Mouse (Mus musculus): ENCODE data around the gene Rbm20. TPM values are rescaled to one million over a fixed set of nuclear protein-coding genes. Genes with fewer than 3 reads are reported as not detected.

Rbm20 gene
- polyA plus RNA-seq, 1 experiment from 2014 or later: 5.8 TPM

DNA sequence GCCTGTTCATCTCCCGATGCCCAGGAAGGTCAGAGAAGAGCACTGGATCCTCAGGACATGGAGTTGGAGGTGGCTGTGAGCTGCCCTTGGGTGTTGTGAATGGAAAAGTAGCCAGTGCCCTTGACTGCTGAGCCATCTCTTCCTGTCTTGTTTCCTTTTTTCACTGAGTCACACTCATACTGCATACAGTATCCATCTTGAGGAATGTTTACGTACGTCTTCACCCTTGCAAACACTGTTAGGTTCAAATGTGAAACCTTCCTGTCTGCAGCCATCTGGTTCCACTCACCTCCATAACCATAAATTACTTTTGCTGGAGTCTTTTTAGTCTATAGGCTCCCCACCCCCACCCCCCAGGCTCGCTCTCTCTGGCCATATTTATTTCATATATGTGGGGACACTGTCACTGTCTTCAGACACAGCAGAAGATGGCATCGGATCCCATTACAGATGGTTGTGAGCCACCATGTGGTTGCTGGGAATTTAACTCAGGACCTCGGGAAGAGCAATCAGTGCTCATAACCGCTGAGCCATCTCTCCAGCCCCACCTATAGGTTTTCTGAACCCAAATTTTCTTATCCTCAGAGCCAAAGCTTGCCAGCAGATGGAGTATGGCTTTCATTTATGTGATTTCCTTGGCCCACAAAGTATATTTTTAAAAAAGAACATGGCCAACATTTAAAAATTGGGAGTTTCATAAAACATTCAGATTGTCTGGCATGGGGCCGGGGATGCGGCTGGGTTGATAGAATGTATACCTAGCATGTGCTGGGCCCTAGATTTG lies 51.0 kb downstream of the Rbm20 start:
- no peak for ATAC-seq
- no peak overlapping the region for H3K27ac ChIP-seq
- no peaks in the 10 kb centered on the region for H3K4me1 ChIP-seq
- H3K4me3 ChIP-seq: no peak overlapping the region
- no peak overlapping the region for H3K9ac ChIP-seq
- no peaks in the 10 kb centered on the region for H3K9me3 ChIP-seq (replicated peaks)
- no peaks in the 10 kb centered on the region for H3K27me3 ChIP-seq
- no peak overlapping the region for H3K4me2 ChIP-seq
- no peaks in the 10 kb centered on the region for H3K36me3 ChIP-seq (ENCODE audit: poor library complexity, severe bottlenecking)
- 83% methylated on average over 9 of the region's 9 CpGs for WGBS

GRCm38 (mm10) chr19:53729919-53730318 lies 52.8 kb downstream of the Rbm20 start:
- no peak overlapping the region for H3K4me3 ChIP-seq
- no peak for ATAC-seq
- no peak overlapping the region for H3K9ac ChIP-seq
- H3K27me3 ChIP-seq: no peaks in the 10 kb centered on the region
- 86% methylated on average over 10 of the region's 10 CpGs for WGBS
- no peaks in the 10 kb centered on the region for H3K9me3 ChIP-seq (replicated peaks)
- H3K4me1 ChIP-seq: no peaks in the 10 kb centered on the region
- H3K4me2 ChIP-seq: no peak overlapping the region
- H3K27ac ChIP-seq: no peak overlapping the region
- H3K36me3 ChIP-seq (ENCODE audit: poor library complexity, severe bottlenecking): no peaks in the 10 kb centered on the region

- Histone ChIP-seq H3K27me3 (no peaks in the 10 kb centered on the region), H3K4me1 (no peaks in the 10 kb centered on the region), H3K36me3 (ENCODE audit: poor library complexity, severe bottlenecking) (no peaks in the 10 kb centered on the region), H3K4me2 (no peak overlapping the region), H3K9ac (no peak overlapping the region), H3K4me3 (no peak overlapping the region), H3K27ac (no peak overlapping the region), H3K9me3 (replicated peaks) (no peaks in the 10 kb centered on the region)
- ATAC-seq: no peak
- WGBS: 79% methylated on average over 8 of the region's 8 CpGs
These were observed 54.7 kb downstream of the Rbm20 start for GRCm38 (mm10) chr19:53731761-53732201.

GRCm38 (mm10) chr19:53734845-53735244 lies 57.7 kb downstream of the Rbm20 start:
- Histone ChIP-seq H3K9ac (no peak overlapping the region), H3K4me2 (no peak overlapping the region), H3K4me3 (no peak overlapping the region), H3K4me1 (no peaks in the 10 kb centered on the region), H3K27me3 (no peaks in the 10 kb centered on the region), H3K36me3 (ENCODE audit: poor library complexity, severe bottlenecking) (no peaks in the 10 kb centered on the region), H3K9me3 (replicated peaks) (no peaks in the 10 kb centered on the region), H3K27ac (no peak overlapping the region)
- WGBS: 54% methylated on average over 5 of the region's 5 CpGs
- ATAC-seq: no peak

- no peaks in the 10 kb centered on the region for H3K9me3 ChIP-seq (replicated peaks)
- H3K4me1 ChIP-seq: no peaks in the 10 kb centered on the region
- no peaks in the 10 kb centered on the region for H3K36me3 ChIP-seq (ENCODE audit: poor library complexity, severe bottlenecking)
- H3K27ac ChIP-seq: no peak overlapping the region
- no peak overlapping the region for H3K4me3 ChIP-seq
- no peaks in the 10 kb centered on the region for H3K27me3 ChIP-seq
- no peak overlapping the region for H3K4me2 ChIP-seq
- no peak for ATAC-seq
- WGBS: 73% methylated on average over 6 of the region's 6 CpGs
- no peak overlapping the region for H3K9ac ChIP-seq
These were observed 61.6 kb downstream of the Rbm20 start for GRCm38 (mm10) chr19:53738701-53739131.

- H3K27ac ChIP-seq: no peak overlapping the region
- ATAC-seq: no peak
These were observed 62.6 kb downstream of the Rbm20 start for GRCm38 (mm10) chr19:53739570-53740266.

DNA sequence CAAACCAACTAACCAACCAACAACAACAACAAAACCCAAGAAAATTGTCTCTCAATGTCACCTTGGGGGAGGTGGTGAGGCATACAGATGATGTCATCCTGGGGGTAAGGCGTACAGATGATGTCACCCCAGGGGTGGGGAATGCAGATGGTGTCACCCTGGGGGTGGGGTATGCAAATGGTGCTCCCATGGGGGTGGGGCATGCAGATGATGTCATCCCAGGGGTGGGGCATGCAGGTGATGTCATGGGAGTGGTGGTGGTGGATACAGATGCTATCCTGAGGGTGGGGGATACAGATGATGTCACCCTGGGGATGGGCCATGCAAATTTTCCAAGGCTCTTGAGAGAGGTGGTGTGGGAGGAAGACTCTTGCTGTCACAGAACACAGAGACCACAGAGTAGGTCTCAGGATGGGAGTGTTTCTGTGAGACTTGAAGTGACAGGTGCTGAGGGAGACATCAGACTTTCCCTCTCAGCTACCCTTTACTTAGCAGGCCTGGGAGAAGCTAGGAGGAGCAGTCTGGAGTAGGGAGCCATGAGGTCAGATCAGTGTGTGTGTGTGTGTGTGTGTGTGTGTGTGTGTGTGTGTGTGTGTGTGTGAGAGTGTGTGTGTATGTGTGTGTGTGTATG lies 63.8 kb downstream of the Rbm20 start:
- H3K4me3 ChIP-seq: no peak overlapping the region
- H3K4me2 ChIP-seq: no peak overlapping the region
- H3K27ac ChIP-seq: no peak overlapping the region
- no peaks in the 10 kb centered on the region for H3K4me1 ChIP-seq
- ATAC-seq: no peak
- WGBS: 86% methylated on average over 1 of the region's 1 CpGs
- H3K36me3 ChIP-seq (ENCODE audit: poor library complexity, severe bottlenecking): no peaks in the 10 kb centered on the region
- no peak overlapping the region for H3K9ac ChIP-seq
- H3K9me3 ChIP-seq (replicated peaks): no peaks in the 10 kb centered on the region
- H3K27me3 ChIP-seq: no peaks in the 10 kb centered on the region

More at GRCm38 (mm10) chr19:53739570-53740266, 62.6 kb downstream of the Rbm20 start:
- 80% methylated on average over 8 of the region's 8 CpGs for WGBS
- Histone ChIP-seq H3K4me1 (no peaks in the 10 kb centered on the region), H3K4me3 (no peak overlapping the region), H3K27me3 (no peaks in the 10 kb centered on the region), H3K4me2 (no peak overlapping the region), H3K9ac (no peak overlapping the region), H3K36me3 (ENCODE audit: poor library complexity, severe bottlenecking) (no peaks in the 10 kb centered on the region), H3K9me3 (replicated peaks) (no peaks in the 10 kb centered on the region)

DNA sequence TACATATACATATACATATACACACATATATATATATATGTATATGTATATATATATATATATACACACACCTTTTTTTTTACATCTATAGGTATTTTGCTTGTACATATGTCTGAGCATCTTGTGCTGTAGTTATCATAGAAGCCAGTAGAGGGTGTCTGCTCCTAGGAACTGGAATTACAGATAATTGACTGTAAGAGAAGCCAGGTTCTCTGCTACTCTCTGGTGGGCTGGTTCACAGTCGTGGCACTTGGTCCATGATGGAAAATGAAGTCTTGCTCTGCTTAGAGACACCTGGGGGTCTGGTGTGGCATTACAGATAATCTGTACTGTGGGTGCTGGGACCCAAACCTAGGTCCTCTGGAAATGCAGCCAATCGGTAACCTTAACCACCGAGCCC lies 64.8 kb downstream of the Rbm20 start:
- H3K4me2 ChIP-seq: no peak overlapping the region

DNA sequence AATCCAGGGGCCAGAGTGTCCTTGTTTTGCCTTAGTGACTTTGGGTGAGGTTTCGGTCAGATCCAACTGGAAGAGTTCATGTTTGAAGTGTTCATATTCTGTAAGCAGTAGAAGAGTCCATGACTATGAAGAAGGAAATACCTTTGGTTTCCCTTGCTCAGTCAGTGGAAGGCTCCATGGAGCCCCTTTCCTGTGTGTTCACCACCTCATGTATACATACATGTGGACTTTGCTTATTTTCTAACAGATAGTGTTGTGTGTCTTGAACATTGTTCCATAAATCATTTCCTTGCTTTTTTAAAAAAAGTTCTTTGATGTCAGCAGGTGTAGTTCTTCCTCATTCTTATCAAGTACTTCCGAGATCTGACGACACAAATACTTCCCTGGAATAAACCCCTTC lies 68.2 kb downstream of the Rbm20 start:
- Histone ChIP-seq H3K36me3 (ENCODE audit: poor library complexity, severe bottlenecking) (no peaks in the 10 kb centered on the region), H3K4me3 (no peak overlapping the region), H3K9me3 (replicated peaks) (no peaks in the 10 kb centered on the region), H3K4me2 (no peak overlapping the region), H3K9ac (no peak overlapping the region), H3K27ac (no peak overlapping the region), H3K27me3 (no peaks in the 10 kb centered on the region), H3K4me1 (no peaks in the 10 kb centered on the region)
- ATAC-seq: no peak
- 89% methylated on average over 3 of the region's 3 CpGs for WGBS

More for the DNA sequence above, 64.8 kb downstream of the Rbm20 start:
- no peak overlapping the region for H3K4me3 ChIP-seq
- ATAC-seq: no peak
- WGBS: 70% methylated on average over 3 of the region's 3 CpGs
- no peaks in the 10 kb centered on the region for H3K27me3 ChIP-seq
- no peaks in the 10 kb centered on the region for H3K9me3 ChIP-seq (replicated peaks)
- H3K36me3 ChIP-seq (ENCODE audit: poor library complexity, severe bottlenecking): no peaks in the 10 kb centered on the region
- H3K27ac ChIP-seq: no peak overlapping the region
- H3K9ac ChIP-seq: no peak overlapping the region
- H3K4me1 ChIP-seq: no peaks in the 10 kb centered on the region

- 76% methylated on average over 9 of the region's 9 CpGs for WGBS
- H3K9ac ChIP-seq: no peak overlapping the region
- H3K27ac ChIP-seq: no peak overlapping the region
These were observed 69.0 kb downstream of the Rbm20 start for GRCm38 (mm10) chr19:53746116-53746515.

GRCm38 (mm10) chr19:53748236-53748775 lies 71.2 kb downstream of the Rbm20 start:
- no peak for ATAC-seq

More at GRCm38 (mm10) chr19:53746116-53746515, 69.0 kb downstream of the Rbm20 start:
- Histone ChIP-seq H3K9me3 (replicated peaks) (no peaks in the 10 kb centered on the region), H3K27me3 (no peaks in the 10 kb centered on the region), H3K4me3 (no peak overlapping the region), H3K4me1 (no peaks in the 10 kb centered on the region), H3K4me2 (no peak overlapping the region), H3K36me3 (ENCODE audit: poor library complexity, severe bottlenecking) (no peaks in the 10 kb centered on the region)
- ATAC-seq: no peak

GRCm38 (mm10) chr19:53749326-53749725 lies 72.2 kb downstream of the Rbm20 start:
- ATAC-seq: no peak
- no peak overlapping the region for H3K4me3 ChIP-seq
- H3K27me3 ChIP-seq: no peaks in the 10 kb centered on the region
- WGBS: 96% methylated on average over 8 of the region's 8 CpGs
- no peak overlapping the region for H3K9ac ChIP-seq
- no peak overlapping the region for H3K27ac ChIP-seq
- H3K4me2 ChIP-seq: no peak overlapping the region
- no peaks in the 10 kb centered on the region for H3K9me3 ChIP-seq (replicated peaks)
- no peaks in the 10 kb centered on the region for H3K4me1 ChIP-seq
- H3K36me3 ChIP-seq (ENCODE audit: poor library complexity, severe bottlenecking): no peaks in the 10 kb centered on the region

More at GRCm38 (mm10) chr19:53748236-53748775, 71.2 kb downstream of the Rbm20 start:
- WGBS: 87% methylated on average over 13 of the region's 13 CpGs
- H3K9ac ChIP-seq: no peak overlapping the region
- no peaks in the 10 kb centered on the region for H3K36me3 ChIP-seq (ENCODE audit: poor library complexity, severe bottlenecking)
- no peaks in the 10 kb centered on the region for H3K27me3 ChIP-seq
- no peaks in the 10 kb centered on the region for H3K4me1 ChIP-seq
- H3K27ac ChIP-seq: no peak overlapping the region
- H3K9me3 ChIP-seq (replicated peaks): no peaks in the 10 kb centered on the region
- H3K4me2 ChIP-seq: no peak overlapping the region
- H3K4me3 ChIP-seq: no peak overlapping the region
